Mouse (Mus musculus) cortical plate, adult 2 months (tissue): ENCODE measurements around the gene Ehd2. TPM values are rescaled to one million over a fixed set of nuclear protein-coding genes. Genes with fewer than 3 reads are reported as not detected.

Source experiments
- H3K27ac ChIP-seq: fragments of 200-500 bp; 2 replicates; pipeline ENCODE4 v1.5.1; 2012; ENCODE audit warnings: low read length, control low read depth, inconsistent platforms; ENCODE audit not compliant: insufficient read depth
- H3K4me1 ChIP-seq: fragments of 200-500 bp; 2 replicates; pipeline ENCODE4 v1.6.1; 2011; ENCODE audit warnings: low read length; ENCODE audit not compliant: control insufficient read depth, insufficient read depth
- H3K4me3 ChIP-seq: fragments of 200-500 bp; 2 replicates; pipeline ENCODE4 v1.5.1; 2011; ENCODE audit warnings: mild to moderate bottlenecking, low read length, control low read depth; ENCODE audit not compliant: insufficient read depth
- CTCF ChIP-seq: fragments of 200-500 bp; IDR thresholded peaks from 2 replicates; pipeline ENCODE4 v1.5.1; 2011; ENCODE audit warnings: mild to moderate bottlenecking, control low read depth, low read length; ENCODE audit not compliant: insufficient read depth; ENCODE audit errors: extremely low read depth
- POLR2A ChIP-seq: fragments of 200-500 bp; IDR thresholded peaks from 2 replicates; pipeline ENCODE4 v1.6.1; 2011; ENCODE audit warnings: mild to moderate bottlenecking, low read length, control low read depth; ENCODE audit not compliant: insufficient read depth; ENCODE audit errors: extremely low read depth
- polyA plus RNA-seq: library from polyadenylated mRNA; depleted of rRNA; stranded (reverse); fragments of >200 nt; gene quantifications from 2 replicates; pipeline ENCODE4 v1.2.3, GENCODE M21; 2012

The Ehd2 gene
- polyA plus RNA-seq, 1 experiment: 5.4 TPM

DNA sequence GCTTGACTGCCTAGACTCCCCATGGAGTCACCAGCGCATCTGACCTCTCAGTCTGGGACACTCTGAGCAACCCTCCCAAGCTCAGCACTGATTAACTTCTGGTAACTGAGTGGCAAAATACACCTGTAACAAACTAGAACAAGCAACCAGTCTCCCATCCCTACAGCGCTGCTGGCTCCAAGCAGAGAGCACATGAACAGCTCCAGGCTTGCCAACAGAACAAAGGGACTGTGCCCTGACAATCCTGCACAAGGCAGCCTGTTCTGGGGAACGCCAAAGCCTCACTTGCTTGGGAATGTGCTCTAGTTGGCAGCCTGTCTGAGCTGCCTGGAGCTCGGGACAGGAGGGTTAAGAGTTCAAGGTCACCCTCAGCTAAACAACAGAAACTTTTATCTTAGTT lies 14.2 kb upstream of the Ehd2 start:
- no peak overlapping the region for H3K4me3 ChIP-seq
- no peak overlapping the region for H3K27ac ChIP-seq
- peaks cover 7% of the 10 kb centered on the region; the same call in 1 of the 2 replicates for H3K4me1 ChIP-seq
- TF ChIP-seq CTCF (no peak), POLR2A (no peak)

DNA sequence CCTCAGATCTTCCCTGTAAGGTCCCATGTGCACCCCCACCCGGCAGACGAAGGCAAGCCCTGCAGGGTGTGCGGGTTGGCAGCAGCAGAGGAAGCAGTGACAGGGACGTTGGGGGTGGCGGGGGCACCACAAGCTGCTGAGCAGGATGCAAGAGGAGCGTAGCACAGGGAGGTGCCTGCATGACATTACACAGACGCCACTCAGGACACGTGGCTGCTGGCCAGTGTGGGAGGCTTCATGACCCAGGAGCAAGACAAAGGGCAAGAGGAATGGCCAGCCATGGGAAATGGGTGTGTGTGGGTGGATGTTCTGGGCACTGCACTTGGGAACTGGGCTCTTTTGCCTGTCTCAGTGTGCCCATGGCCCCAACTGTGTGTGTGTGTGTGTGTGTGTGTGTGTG lies 12.9 kb upstream of the Ehd2 start:
- TF ChIP-seq POLR2A (no peak), CTCF (no peak)
- Histone ChIP-seq H3K4me3 (no peak overlapping the region), H3K4me1 (peaks cover 5% of the 10 kb centered on the region; the same call in 1 of the 2 replicates), H3K27ac (0 out of 2 replicates have a peak overlapping the region, but pooled peaks have one; percentile 29)

DNA sequence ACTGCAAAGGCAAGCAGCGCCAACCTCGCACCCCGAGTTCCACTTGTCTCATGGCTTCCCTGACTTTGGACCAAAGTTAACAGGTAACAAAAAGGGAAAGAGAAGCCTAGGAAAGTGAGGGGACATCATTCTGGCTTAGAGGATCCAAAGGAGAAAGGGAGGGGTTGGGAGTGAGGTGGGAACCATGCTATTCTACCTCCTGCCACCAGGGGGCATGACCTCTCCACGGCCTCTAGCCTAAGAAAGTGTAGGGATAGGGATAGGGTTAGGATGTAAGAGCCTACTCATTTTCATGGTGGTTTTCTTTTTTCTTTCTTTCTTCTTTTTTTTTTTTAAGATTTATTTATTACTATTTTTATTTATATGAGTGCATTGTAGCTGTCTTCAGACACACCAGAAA lies 8.5 kb upstream of the Ehd2 start:
- peaks cover 5% of the 10 kb centered on the region; the same call in 1 of the 2 replicates for H3K4me1 ChIP-seq
- no peak overlapping the region for H3K27ac ChIP-seq
- no peak for TF ChIP-seq POLR2A
- peak; percentile 84 for TF ChIP-seq CTCF
- H3K4me3 ChIP-seq: no peak overlapping the region

DNA sequence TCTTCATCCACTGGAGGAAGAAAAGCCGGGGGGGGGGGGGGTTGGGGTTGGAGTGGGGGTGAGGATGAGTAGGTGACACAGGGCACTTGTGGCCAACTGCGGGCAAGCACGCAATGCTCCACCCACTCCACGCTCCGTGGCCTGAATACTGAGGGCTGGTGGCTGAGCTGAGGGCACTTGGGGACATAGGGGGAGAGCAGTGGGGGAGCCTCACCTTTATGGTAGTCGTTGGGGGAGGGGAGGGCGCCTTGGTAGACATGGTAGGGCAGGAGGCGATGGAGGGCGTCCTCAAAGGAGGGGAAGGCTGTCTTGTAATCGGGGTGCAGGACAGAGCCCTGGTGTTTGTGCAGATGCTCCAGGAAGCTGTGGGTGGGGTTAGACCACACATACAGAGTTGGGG lies 8.1 kb upstream of the Ehd2 start:
- Histone ChIP-seq H3K4me1 (peaks cover 3% of the 10 kb centered on the region; the same call in 1 of the 2 replicates), H3K4me3 (no peak overlapping the region)
- TF ChIP-seq CTCF (no peak), POLR2A (no peak)

DNA sequence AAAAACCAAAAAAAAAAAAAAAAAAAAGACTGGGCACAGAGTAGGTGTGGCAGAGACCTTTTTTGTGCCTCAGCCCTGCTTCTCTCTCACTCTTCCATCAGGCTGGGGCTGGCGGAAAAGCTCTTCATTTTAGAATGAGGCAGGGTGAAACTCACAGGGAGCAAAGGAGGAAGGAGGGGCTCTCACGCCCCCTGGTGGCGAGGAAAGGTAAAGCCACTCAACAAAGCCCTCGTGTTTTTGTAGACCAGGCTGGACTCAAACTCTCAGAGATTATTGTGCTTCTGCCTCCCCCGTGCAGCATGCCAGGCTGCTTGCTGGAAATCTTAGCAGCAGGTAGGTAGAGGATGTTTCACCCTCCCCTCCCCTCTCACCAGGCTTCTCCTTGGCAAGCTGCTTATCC lies 7.3 kb upstream of the Ehd2 start:
- TF ChIP-seq POLR2A (no peak), CTCF (peak; percentile 78)

More for the DNA sequence above, 8.1 kb upstream of the Ehd2 start:
- H3K27ac ChIP-seq: no peak overlapping the region

DNA sequence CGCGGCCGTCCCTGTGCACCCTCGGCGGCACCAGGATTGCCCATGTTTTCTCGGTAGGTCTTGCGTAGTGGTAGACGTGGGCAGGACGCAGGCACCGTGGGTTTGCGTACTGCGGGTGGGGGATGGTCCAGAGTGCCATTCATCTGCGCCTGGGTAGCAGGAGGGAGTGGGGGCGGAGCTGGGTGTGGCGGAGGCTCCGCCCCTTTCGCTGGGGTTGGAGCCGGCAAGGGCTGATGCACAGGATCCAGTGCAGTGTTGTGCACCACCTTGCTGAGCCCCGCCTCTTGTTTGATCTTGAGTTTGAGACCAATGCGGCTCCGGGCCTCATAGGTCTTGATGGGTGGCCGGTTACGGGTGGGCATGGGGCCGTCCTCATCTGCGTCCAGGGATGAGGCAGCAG lies 4.9 kb upstream of the Ehd2 start:
- Histone ChIP-seq H3K27ac (no peak overlapping the region), H3K4me3 (no peak overlapping the region), H3K4me1 (no peaks in the 10 kb centered on the region)
- TF ChIP-seq CTCF (no peak), POLR2A (no peak)

More for the DNA sequence above, 7.3 kb upstream of the Ehd2 start:
- H3K4me1 ChIP-seq: no peaks in the 10 kb centered on the region
- H3K27ac ChIP-seq: no peak overlapping the region
- H3K4me3 ChIP-seq: no peak overlapping the region

DNA sequence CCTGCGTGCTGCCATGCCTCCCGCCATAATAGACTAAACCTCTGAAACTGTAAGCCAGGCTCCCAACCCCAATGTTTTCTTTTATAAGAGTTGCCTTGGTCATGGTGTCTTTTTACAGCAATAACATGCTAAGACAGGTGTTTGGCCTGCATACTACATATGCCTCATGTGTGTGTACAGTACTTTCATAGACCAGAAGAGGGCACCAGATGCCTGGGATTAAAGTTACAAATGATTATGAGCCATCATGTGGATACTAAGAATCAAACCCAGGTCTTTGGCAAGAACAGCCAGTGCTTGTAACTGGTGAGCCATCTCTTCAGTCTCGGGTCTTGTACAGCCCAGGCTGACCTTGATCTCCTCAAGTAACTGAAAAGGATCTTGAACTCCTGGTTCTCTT lies 2.3 kb upstream of the Ehd2 start:
- Histone ChIP-seq H3K27ac (no peak overlapping the region), H3K4me1 (no peaks in the 10 kb centered on the region), H3K4me3 (no peak overlapping the region)
- no peak for TF ChIP-seq CTCF

DNA sequence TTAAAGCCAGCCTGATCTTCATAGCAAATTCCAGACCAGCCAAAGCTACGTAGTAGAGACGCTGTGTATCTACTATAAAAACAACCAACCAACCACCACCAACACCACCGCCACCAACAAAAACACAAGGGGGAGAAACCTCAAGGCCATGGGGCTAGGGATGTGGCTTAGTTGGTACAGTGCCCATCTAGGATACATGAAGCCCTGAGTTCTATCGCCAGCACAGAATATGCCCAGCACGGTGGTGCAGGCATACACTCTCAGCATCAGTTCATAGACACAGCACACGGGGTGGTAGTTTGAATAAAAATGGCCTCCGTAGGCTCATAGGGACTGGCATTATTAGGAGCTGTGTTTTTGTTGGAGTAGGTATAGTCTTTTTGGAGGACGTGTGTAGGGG lies 955 bp upstream of the Ehd2 start:
- Histone ChIP-seq H3K27ac (no peak overlapping the region), H3K4me3 (no peak overlapping the region), H3K4me1 (no peaks in the 10 kb centered on the region)
- no peak for TF ChIP-seq CTCF
- TF ChIP-seq POLR2A: no peak

DNA sequence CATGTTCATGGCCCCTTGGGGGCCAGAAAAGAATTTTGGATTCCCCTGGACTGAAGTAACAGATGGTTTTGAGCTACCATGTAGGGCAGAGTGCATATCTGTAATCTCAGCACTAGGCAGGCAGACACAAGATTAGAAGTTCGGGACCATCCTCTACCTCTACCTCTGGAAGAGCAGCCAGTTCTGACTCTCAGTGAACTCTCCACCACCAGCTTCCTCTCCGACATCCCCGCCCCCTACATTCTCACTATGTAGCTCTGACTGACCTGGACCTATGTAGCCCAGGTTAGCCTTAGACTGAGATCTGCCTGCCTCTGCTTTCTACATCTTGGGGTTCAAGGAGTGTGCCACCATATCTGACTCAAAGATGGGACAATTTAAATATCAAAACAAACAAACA lies 878 bp downstream of the Ehd2 start:
- H3K4me3 ChIP-seq: peak overlapping the region; percentile 34; the same call in 1 of the 2 replicates
- TF ChIP-seq POLR2A (no peak), CTCF (no peak)
- H3K27ac ChIP-seq: no peak overlapping the region
- peaks cover 3% of the 10 kb centered on the region; the same call in 1 of the 2 replicates for H3K4me1 ChIP-seq

DNA sequence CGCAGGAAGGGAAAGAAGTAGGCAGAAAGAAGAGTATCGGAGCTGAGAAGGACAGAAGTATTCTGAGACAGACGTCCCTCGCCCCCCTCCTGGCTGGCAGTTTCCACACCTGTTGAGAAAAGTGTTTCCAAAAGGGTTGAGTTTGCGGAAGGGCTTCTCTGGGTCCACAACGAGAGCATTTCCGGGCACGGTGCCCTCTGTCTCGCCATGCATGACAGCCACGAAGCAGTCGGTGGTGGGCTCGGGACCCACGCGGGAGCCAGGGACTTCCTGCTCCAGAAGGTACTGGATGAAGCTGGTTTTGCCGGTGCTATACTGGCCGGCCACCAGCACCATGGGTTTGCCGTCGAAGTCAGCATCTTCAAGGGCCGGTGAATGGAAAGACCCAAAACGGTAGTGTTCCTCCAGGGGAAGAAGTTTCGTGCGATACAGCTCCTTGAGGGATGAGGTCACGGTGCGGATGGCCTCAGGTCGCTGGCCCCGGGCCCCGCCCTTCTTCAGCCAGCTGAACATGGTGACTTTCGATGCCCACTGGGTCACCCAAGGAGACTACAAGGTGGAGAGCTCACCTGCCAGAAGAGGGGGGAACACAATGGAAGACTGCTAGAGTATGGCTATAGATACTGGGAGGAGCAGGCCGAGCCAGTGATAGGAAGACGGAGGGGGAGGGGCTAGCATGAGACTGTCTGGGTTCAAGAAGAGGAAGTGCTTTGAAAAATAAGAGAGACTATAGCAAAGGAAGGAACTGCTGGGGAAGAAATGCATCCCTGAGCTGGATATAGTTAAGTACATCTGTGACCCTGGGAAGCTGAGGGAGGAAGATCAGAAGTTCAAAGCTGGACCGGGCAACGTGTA lies 3.3 kb downstream of the Ehd2 start:
- H3K4me3 ChIP-seq: no peak overlapping the region
- H3K4me1 ChIP-seq: peaks cover 3% of the 10 kb centered on the region; the same call in 1 of the 2 replicates
- TF ChIP-seq POLR2A: no peak
- TF ChIP-seq CTCF: no peak
- no peak overlapping the region for H3K27ac ChIP-seq
